Mouse (Mus musculus): ENCODE data around the gene Tspan11. TPM values are rescaled to one million over a fixed set of nuclear protein-coding genes. Genes with fewer than 3 reads are reported as not detected.
A peak's percentile ranks its signal among the peaks of the same experiment; 100 is the strongest.

The Tspan11 gene
- polyA plus RNA-seq, 1 experiment from 2014 or later = 21.1 TPM

- no peak overlapping the region for H3K4me3 ChIP-seq
- WGBS = 31% methylated on average over 20 of the region's 20 CpGs
- H3K9me3 ChIP-seq = no peaks in the 10 kb centered on the region
- H3K4me1 ChIP-seq = peaks cover 42% of the 10 kb centered on the region
- no peak overlapping the region for H3K27ac ChIP-seq
- peaks cover 4% of the 10 kb centered on the region; the same call in 1 of the 2 replicates for H3K27me3 ChIP-seq
- ATAC-seq (ENCODE audit: low FRiP score, low read depth) = no peak
- H3K36me3 ChIP-seq = no peaks in the 10 kb centered on the region
- peak overlapping the region; percentile 53; the same call in 1 of the 2 replicates for H3K9ac ChIP-seq
- peak overlapping the region; percentile 41 for H3K4me2 ChIP-seq (replicated peaks)
Observed at GRCm38 (mm10) chr6:127978941-127979340, 91.6 kb downstream of the Tspan11 start.

DNA sequence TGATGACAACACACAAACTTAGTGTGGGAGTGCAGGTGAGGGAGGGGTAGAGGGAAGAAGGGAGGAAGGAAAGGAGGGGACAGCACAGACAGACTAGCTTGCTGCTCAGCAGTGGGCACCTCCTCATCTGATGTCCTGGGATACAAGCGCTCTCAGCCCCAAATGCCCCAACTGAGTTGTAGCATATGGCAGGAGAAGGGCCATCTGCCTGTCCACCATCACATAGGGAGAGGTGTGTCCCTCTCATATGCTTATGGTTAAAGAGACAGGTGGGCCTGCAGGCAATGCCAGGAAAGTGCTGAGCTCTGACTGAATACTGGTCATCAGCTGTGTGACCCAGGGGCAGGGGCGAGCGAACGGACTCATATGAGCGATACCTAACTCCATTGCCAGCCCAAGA is 92.4 kb downstream of the Tspan11 start:
- no peaks in the 10 kb centered on the region for H3K36me3 ChIP-seq
- no peak overlapping the region for H3K4me2 ChIP-seq (replicated peaks)
- H3K9me3 ChIP-seq = no peaks in the 10 kb centered on the region
- 92% methylated on average over 5 of the region's 5 CpGs for WGBS
- H3K27ac ChIP-seq = no peak overlapping the region
- H3K4me1 ChIP-seq = peaks cover 33% of the 10 kb centered on the region
- H3K27me3 ChIP-seq = peaks cover 4% of the 10 kb centered on the region; the same call in 1 of the 2 replicates
- no peak overlapping the region for H3K9ac ChIP-seq
- no peak overlapping the region for H3K4me3 ChIP-seq
- no peak for ATAC-seq (ENCODE audit: low FRiP score, low read depth)

DNA sequence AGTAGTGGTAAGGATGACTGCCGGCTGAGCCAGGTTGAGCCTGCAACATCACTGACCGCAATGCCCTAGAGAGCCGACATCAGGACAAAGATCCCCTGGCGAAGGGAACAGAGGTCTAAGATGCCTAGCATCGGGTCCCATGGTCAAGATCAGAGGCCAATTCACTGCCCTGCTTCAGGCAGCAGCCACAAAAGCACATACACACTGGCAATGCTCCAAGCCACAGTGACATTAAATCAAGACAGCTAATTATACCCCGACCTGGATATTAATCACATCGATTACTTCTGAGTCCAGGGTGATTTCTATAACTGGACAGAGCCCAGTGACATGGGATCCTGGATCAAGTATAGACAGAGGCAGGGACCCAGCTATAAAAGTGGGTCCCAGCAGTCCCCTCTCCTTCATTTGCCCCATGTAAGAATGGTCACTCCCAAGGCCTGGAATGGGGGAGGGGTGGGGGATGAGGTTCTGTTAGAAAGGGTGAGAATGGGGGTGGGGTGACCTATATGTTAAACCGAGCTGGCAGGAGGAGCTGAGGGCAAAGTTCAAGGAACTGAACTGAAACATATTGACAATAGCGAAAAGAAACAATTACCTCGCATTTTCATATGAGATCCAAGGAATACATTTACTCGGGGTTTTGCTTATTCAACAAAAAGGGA is 93.1 kb downstream of the Tspan11 start:
- Histone ChIP-seq H3K4me2 (replicated peaks) (no peak overlapping the region), H3K27ac (no peak overlapping the region), H3K4me3 (no peak overlapping the region), H3K27me3 (peaks cover 4% of the 10 kb centered on the region; the same call in 1 of the 2 replicates), H3K9me3 (no peaks in the 10 kb centered on the region), H3K4me1 (peaks cover 39% of the 10 kb centered on the region), H3K9ac (no peak overlapping the region), H3K36me3 (no peaks in the 10 kb centered on the region)
- 69% methylated on average over 11 of the region's 11 CpGs for WGBS
- no peak for ATAC-seq (ENCODE audit: low FRiP score, low read depth)

DNA sequence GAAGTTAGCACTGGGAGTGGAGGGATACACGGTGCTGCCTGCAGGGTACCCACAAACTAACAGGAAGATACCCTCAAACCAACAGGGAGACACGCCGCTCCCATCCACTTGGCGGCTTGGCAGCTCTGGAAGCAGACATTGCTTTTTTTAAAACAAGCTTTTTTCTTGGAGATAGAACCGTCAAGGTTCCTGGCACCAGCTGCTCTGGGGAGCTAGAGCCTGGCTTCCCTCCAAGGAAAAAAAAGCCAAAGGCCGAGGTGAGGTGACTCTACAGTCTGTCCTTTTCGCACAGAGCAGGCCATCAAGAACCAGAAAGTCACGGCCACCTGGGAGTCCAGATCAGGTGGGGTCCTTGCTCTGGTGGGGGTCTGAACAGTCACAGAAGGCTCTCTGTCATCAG is 93.8 kb downstream of the Tspan11 start:
- H3K27me3 ChIP-seq = peaks cover 4% of the 10 kb centered on the region; the same call in 1 of the 2 replicates
- H3K36me3 ChIP-seq = no peaks in the 10 kb centered on the region
- H3K9ac ChIP-seq = no peak overlapping the region
- no peak for ATAC-seq (ENCODE audit: low FRiP score, low read depth)
- no peak overlapping the region for H3K4me3 ChIP-seq
- peaks cover 42% of the 10 kb centered on the region for H3K4me1 ChIP-seq
- 65% methylated on average over 8 of the region's 8 CpGs for WGBS
- no peaks in the 10 kb centered on the region for H3K9me3 ChIP-seq
- no peak overlapping the region for H3K4me2 ChIP-seq (replicated peaks)
- no peak overlapping the region for H3K27ac ChIP-seq

DNA sequence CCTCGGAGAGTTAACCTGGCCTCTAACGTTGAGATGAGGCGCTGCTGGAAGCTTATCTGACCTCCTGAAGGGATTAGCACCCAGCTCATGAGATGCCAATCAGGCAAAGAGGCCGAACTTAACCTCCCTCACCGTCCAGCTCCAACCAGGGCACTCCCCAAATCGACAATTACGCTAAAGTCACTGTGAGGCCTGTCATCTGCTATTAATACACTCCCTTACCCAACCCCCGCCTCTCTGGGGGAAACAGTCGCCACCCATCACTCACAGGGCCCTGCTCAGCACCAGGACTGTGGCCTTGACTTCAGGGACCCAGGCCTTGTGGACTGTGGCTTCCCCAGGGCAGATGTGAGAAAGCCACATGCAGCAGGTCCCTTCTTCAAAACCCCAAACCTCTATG is 99.0 kb downstream of the Tspan11 start:
- Histone ChIP-seq H3K27me3 (no peaks in the 10 kb centered on the region), H3K9ac (0 out of 2 replicates have a peak overlapping the region, but pooled peaks have one; percentile 19), H3K4me1 (peaks cover 42% of the 10 kb centered on the region), H3K27ac (no peak overlapping the region), H3K36me3 (no peaks in the 10 kb centered on the region), H3K4me3 (no peak overlapping the region), H3K4me2 (replicated peaks) (no peak overlapping the region), H3K9me3 (no peaks in the 10 kb centered on the region)
- 24% methylated on average over 9 of the region's 9 CpGs for WGBS
- no peak for ATAC-seq (ENCODE audit: low FRiP score, low read depth)

DNA sequence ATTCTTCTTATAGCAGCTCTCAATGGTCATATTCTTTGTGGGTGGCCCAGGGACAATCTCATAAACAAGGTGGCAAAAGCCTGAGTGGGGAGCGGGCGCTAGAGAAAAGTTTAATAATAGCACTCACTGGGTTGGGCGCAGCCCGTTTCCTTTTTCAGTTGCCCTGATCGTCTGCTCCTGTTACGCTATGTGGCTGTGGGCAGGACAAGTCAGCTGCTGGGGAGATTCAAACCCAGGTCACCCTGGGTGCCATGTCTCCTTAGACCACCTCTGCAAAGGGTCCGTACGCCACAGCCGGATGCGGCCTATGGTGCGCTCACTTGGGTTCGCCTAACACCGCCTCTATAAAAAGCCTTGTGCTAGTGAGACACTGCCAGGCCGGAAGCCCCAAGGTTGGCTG is 100.0 kb downstream of the Tspan11 start:
- ATAC-seq (ENCODE audit: low FRiP score, low read depth) = no peak
- no peak overlapping the region for H3K9ac ChIP-seq
- H3K9me3 ChIP-seq = no peaks in the 10 kb centered on the region
- peaks cover 40% of the 10 kb centered on the region for H3K4me1 ChIP-seq
- H3K4me2 ChIP-seq (replicated peaks) = no peak overlapping the region
- no peak overlapping the region for H3K27ac ChIP-seq
- H3K4me3 ChIP-seq = no peak overlapping the region
- H3K36me3 ChIP-seq = no peaks in the 10 kb centered on the region
- H3K27me3 ChIP-seq = no peaks in the 10 kb centered on the region
- WGBS = 86% methylated on average over 14 of the region's 14 CpGs

- WGBS = 84% methylated on average over 12 of the region's 12 CpGs
Observed at GRCm38 (mm10) chr6:127988944-127989494, 101.6 kb downstream of the Tspan11 start.

GRCm38 (mm10) chr6:127989624-127990212 is 102.3 kb downstream of the Tspan11 start:
- peak; percentile 90 for ATAC-seq (ENCODE audit: low FRiP score, low read depth)
- 62% methylated on average over 11 of the region's 11 CpGs for WGBS
- Histone ChIP-seq H3K4me3 (no peak overlapping the region), H3K9me3 (no peaks in the 10 kb centered on the region), H3K4me1 (peaks cover 40% of the 10 kb centered on the region), H3K9ac (no peak overlapping the region), H3K27ac (peak overlapping the region; percentile 22; the same call in 1 of the 2 replicates), H3K4me2 (replicated peaks) (no peak overlapping the region), H3K27me3 (no peaks in the 10 kb centered on the region), H3K36me3 (0 out of 2 replicates have a peak, but pooled peaks cover 6% of the 10 kb centered on the region)

More at GRCm38 (mm10) chr6:127988944-127989494, 101.6 kb downstream of the Tspan11 start:
- Histone ChIP-seq H3K4me2 (replicated peaks) (no peak overlapping the region), H3K27ac (peak overlapping the region; percentile 22; the same call in 1 of the 2 replicates), H3K4me3 (no peak overlapping the region), H3K36me3 (0 out of 2 replicates have a peak, but pooled peaks cover 6% of the 10 kb centered on the region), H3K9ac (no peak overlapping the region), H3K27me3 (no peaks in the 10 kb centered on the region), H3K4me1 (peaks cover 40% of the 10 kb centered on the region), H3K9me3 (no peaks in the 10 kb centered on the region)
- no peak for ATAC-seq (ENCODE audit: low FRiP score, low read depth)

- Histone ChIP-seq H3K9me3 (no peaks in the 10 kb centered on the region), H3K9ac (no peak overlapping the region), H3K4me3 (no peak overlapping the region), H3K4me1 (peaks cover 22% of the 10 kb centered on the region), H3K27me3 (no peaks in the 10 kb centered on the region), H3K36me3 (0 out of 2 replicates have a peak, but pooled peaks cover 6% of the 10 kb centered on the region), H3K27ac (no peak overlapping the region), H3K4me2 (replicated peaks) (no peak overlapping the region)
- ATAC-seq (ENCODE audit: low FRiP score, low read depth) = no peak
- 76% methylated on average over 11 of the region's 11 CpGs for WGBS
Observed at GRCm38 (mm10) chr6:127991509-127992176, 104.3 kb downstream of the Tspan11 start.

GRCm38 (mm10) chr6:127992993-127993392 is 105.6 kb downstream of the Tspan11 start:
- ATAC-seq (ENCODE audit: low FRiP score, low read depth) = no peak
- Histone ChIP-seq H3K4me3 (no peak overlapping the region), H3K27ac (no peak overlapping the region), H3K27me3 (no peaks in the 10 kb centered on the region), H3K9ac (no peak overlapping the region), H3K4me1 (peaks cover 20% of the 10 kb centered on the region), H3K4me2 (replicated peaks) (no peak overlapping the region), H3K9me3 (no peaks in the 10 kb centered on the region), H3K36me3 (peaks cover 9% of the 10 kb centered on the region)
- WGBS = 88% methylated on average over 8 of the region's 8 CpGs

DNA sequence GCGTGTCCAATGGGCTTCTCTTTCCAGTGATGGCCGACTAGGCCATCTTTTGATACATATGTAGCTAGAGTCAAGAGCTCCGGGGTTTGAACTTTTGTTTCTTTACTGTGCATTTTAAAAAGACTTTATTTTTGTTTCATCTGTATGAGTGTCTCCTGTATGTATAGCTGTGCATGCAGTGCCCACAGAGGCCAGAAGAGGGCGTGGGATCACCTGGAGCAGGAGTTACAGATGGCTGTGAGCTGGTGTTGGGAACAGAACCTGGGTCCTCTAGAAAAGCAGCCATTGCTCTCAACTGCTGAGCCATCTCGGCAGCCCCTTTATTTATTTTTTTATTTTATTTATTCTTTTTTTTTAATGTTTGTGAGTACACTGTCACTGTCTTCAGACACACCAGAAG is 109.5 kb downstream of the Tspan11 start:
- WGBS = 89% methylated on average over 5 of the region's 5 CpGs
- no peak overlapping the region for H3K9ac ChIP-seq
- H3K27ac ChIP-seq = no peak overlapping the region
- ATAC-seq (ENCODE audit: low FRiP score, low read depth) = no peak
- H3K36me3 ChIP-seq = peaks cover 9% of the 10 kb centered on the region
- H3K4me3 ChIP-seq = no peak overlapping the region
- H3K27me3 ChIP-seq = no peaks in the 10 kb centered on the region
- H3K4me2 ChIP-seq (replicated peaks) = no peak overlapping the region
- peaks cover 17% of the 10 kb centered on the region for H3K4me1 ChIP-seq
- H3K9me3 ChIP-seq = no peaks in the 10 kb centered on the region

- Histone ChIP-seq H3K4me3 (no peak overlapping the region), H3K9ac (no peak overlapping the region), H3K4me1 (peaks cover 32% of the 10 kb centered on the region), H3K27me3 (no peaks in the 10 kb centered on the region), H3K27ac (no peak overlapping the region), H3K36me3 (peaks cover 3% of the 10 kb centered on the region), H3K4me2 (replicated peaks) (no peak overlapping the region), H3K9me3 (no peaks in the 10 kb centered on the region)
- ATAC-seq (ENCODE audit: low FRiP score, low read depth) = no peak
- 90% methylated on average over 2 of the region's 2 CpGs for WGBS
Observed at GRCm38 (mm10) chr6:127999118-127999517, 111.7 kb downstream of the Tspan11 start.
